Mouse (Mus musculus) thymus, postnatal 10 days (tissue): ENCODE results near the gene Gm21103.
"Not testable (repeated sequence)": the region's sequence is repeated elsewhere in the genome, so short reads cannot be mapped to it uniquely, and the experiment has no call there.

ENCODE experiments used
- DNase-seq, 2 experiments: peaks; one replicate each; pipeline ENCODE4 v3.0.0; 2021; ENCODE audit warnings: low spot score in 2 of 2

Gene Gm21103

GRCm38 (mm10) chr14:6304743-6305142 is at the start of gene Gm21103:
Gene Gm21103 (minus strand): TSS chr14:6304843.
- not testable (repeated sequence) for DNase-seq

- not testable (repeated sequence) for DNase-seq
Observed at GRCm38 (mm10) chr14:6343578-6343977, 38.9 kb upstream of the Gm21103 start, which contains the start of gene Gm3618. Gene Gm3618 (minus strand): TSS chr14:6343678.

GRCm38 (mm10) chr14:6286931-6287715 is 17.5 kb downstream of the Gm21103 start, which contains the start of gene Gm3411:
Gene Gm3411 (minus strand): TSS chr14:6287250.
- DNase-seq = peak; percentile 3 to 4
